Mouse (Mus musculus) common myeloid progenitor, adult 5-6 weeks (primary cell): ENCODE results near the gene Mrpl17. TPM values are rescaled to one million over a fixed set of nuclear protein-coding genes. Genes with fewer than 3 reads are reported as not detected.
"Not testable (repeated sequence)": the region's sequence is repeated elsewhere in the genome, so short reads cannot be mapped to it uniquely, and the experiment has no call there.

Experiments used
- ATAC-seq: replicated peaks from 2 replicates; pipeline ENCODE4 v1.8.0; 2016; ENCODE audit warnings: low read depth, mild to moderate bottlenecking, moderate TSS enrichment, inconsistent platforms; ENCODE audit not compliant: poor library complexity, severe bottlenecking
- total RNA-seq: library from RNA; stranded (forward); fragments of 200-1000, 187-1606 nt; gene quantifications from 2 replicates; pipeline ENCODE4 v1.2.3, GENCODE M21; 2017

Mrpl17 gene
- 27.6 and 53.7 TPM in 2 replicates for total RNA-seq

- peak; percentile 94 for ATAC-seq
Measured at GRCm38 (mm10) chr7:105810877-105811489, at the start of gene Mrpl17. Gene Mrpl17, minus strand, starts transcription at chr7:105811099.

DNA sequence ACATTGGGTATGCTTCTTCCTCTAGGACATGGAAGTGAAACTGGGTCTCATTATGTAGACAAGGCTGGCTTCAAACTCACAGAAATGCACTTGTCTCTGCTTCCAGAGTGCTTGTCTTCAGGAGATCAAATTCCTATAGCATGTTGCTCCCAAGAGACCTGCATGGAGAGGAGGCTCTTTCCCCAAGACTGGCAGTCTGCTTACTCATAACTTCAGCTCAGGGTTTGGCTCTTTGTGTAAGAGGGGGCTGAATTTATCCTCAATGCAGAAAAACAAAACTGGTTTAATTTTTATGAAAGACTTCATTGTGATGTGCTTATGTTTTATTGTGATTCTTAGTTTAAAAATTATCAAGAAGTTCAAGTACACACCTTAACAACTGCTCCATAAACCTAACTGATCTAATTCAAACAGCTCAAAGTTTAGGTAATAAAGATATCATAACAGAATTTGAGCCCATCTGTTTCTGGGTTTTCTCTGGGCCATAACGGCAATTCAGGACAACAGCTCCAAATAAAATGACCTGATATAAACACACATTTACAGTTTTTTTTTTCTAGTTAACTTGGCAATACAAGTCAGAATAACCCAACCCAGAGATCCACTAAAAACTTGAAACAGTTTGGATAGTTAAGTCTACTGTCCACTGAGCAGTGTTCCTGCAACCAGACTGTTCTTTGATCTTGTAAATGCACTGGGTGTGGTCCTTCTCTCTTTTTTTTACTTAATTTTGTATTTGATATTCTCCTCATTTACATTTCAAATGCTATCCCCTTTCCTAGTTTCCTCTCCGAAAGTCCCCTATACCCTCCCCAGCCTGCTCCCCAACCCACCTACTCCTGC, 45.0 kb upstream of the Mrpl17 start:
- ATAC-seq = not testable (repeated sequence)

DNA sequence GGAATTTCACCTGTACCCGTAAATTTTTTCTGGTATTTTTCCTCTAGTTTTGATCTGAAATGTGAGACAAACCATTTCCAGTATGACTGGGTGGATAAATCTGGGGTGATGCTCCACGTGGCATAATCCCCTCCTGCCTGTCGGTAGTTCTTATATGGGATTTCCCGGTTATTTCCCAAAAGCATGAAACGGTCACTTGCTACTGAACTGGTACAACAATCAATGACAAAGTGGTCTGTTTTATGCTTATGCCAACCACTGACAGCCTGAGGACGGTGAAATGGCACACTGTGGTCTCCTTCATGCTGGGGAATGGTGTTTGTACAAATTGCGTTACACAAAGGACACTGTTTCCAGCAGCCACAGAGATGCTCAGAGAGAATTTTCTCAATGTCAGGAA, 13.4 kb upstream of the Mrpl17 start:
- no peak for ATAC-seq

DNA sequence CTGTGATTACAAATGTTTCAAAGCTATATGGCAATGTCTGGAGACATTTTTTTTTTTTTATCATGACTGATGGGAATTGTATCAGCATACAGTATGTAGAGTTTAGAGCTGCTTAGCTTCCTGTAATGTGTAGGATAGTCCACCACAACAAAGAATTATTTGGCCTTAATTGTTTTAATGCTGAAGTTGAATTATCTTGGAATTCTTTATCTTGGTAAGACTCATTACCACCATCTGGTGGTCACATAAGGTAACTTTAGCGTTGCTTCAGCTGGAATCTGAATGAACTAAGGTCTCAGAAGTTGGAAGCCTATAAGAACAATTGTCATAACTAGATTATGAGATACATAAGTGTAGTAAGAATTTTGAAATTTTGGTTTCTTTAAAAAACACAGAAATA, 7.6 kb upstream of the Mrpl17 start:
- peak; percentile 72 for ATAC-seq

DNA sequence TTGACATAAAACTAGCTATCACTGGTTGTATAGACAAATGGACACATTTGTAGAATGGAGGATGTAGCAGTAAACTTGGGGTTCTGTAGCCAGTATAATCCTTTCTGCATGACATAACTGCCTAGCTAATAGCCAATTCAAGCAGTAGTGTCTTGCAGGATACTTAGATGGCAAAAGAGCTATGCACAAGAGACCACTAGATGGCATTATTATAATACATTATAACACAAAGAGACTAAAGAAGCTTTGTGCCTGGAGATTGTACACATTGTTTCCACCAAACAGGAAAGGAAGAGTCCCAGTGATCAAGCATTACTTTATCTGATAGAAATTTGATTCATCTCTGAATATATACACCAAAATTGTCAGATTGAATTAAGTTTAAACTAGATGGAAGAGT, 5.8 kb upstream of the Mrpl17 start:
- peak; percentile 88 for ATAC-seq

DNA sequence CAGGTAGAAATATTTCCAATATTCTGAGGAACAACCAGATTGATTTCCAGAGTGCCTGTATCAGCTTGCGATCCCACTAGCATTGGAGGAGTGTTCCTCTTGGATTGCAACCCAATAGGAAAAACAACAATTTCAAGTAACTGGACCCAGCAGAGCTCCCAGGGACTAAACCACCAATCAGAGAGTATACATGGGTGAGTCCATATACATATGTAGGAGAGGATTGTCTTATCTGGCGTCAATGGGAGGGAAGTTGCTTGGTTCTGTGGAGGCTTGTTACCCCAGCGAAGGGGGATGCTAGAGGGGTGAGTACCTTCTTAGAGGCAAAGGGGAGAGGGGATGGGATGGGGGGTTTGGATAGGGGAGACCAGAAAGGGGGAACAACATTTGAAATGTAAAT, 2.4 kb upstream of the Mrpl17 start:
- ATAC-seq = no peak

GRCm38 (mm10) chr7:105812566-105812965, 1.7 kb upstream of the Mrpl17 start:
- no peak for ATAC-seq

DNA sequence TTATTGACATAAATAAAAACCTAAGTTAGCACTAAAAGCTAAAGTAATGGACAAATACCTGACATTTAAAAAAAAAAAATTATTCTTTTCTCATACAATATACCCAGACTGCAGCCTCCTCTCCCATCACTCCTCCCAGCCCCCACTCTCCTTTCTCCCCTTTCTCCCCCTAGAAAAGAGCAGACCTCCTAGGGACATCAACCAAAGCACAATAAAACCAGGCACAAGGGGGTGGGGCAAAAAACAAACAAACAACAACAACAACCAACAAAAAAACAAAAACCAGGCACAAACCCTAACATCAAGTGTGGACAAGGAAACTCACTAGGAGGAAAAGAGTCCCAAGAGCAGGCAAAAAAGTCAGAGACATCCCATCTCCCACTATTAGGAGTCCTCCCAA, 617 bp upstream of the Mrpl17 start:
- no peak for ATAC-seq

GRCm38 (mm10) chr7:105810280-105810876, 521 bp downstream of the Mrpl17 start:
- ATAC-seq = no peak

DNA sequence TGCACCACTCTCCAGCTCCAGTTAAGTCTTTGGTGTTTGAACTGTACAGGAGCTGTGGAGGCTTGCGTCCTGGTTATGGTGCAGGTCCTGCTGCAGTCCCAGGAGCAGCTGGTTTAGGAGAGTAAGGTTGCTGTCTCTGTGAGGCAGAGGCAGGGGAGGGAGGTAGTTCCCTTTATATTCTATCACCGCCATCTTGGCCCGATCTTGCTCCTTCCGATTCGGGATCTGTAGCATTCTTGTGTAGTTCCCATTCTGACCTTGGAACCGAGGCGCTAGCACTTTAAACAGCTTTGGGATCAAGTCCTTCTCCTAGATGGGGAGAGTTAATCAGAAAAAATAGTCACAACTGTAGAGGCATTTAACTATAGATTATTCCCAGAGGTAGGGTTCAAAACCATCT, 1.1 kb downstream of the Mrpl17 start:
- ATAC-seq = no peak

- no peak for ATAC-seq
Measured at GRCm38 (mm10) chr7:105808385-105808784, 2.5 kb downstream of the Mrpl17 start.

DNA sequence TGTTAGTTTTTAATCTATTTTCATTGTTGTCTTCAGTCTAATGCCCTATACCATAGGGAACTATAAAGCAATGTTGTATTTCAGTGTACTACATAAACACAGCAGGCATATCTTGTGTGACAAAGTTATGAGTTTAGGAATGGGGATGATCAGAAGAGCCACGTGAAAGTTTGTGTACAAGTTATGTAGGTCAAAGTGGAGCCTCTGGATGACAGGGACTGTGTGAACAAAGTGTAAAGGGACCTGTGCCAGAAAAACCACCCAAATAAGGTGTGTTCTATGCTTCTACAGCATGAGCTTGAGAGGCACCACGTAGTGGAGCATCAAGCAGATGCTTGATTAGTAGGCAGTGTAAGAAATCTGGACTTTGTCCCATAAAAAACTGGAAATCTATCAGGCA, 4.2 kb downstream of the Mrpl17 start:
- no peak for ATAC-seq

GRCm38 (mm10) chr7:105806125-105806524, 4.8 kb downstream of the Mrpl17 start:
- ATAC-seq = no peak

GRCm38 (mm10) chr7:105803428-105803827, 7.5 kb downstream of the Mrpl17 start:
- no peak for ATAC-seq

GRCm38 (mm10) chr7:105802771-105803170, 8.1 kb downstream of the Mrpl17 start:
- ATAC-seq = no peak

DNA sequence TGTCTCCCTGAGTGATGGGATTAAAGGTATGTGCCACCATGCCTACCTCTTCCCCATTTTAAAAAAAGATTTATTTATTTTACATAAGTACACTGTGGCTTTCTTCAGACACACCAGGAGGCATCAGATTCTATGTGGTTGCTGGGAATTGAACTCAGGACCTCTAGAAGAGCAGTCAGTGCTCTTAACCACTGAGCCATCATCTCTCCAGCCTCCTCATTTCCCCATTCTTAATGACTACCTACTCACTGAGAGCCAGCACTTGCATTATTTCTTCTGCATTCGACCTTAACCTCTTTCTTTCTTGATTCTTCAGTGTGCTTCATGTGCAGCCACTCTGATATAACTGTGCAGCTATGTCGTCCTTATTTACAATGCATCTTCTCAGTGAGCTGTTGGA, 8.6 kb downstream of the Mrpl17 start:
- no peak for ATAC-seq

DNA sequence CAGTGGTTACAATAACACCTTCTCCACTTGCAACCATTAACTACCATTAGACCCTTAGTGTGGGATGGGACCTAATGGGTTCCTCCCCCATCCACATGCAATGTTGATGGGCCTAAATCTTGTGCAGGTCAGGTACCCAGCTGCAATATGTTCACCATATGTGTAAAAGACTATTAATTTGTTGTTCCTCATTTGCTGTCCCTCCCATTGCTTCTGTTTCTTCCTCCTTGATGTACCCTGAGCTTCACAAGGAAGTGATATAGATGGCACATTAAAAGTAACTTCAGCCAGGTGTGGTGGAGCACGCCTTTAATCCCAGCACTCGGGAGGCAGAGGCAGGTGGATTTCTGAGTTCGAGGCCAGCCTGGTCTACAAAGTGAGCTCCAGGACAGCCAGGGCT, 13.9 kb downstream of the Mrpl17 start:
- ATAC-seq = no peak

GRCm38 (mm10) chr7:105795759-105796366, 15.0 kb downstream of the Mrpl17 start:
- peak; percentile 74 for ATAC-seq

DNA sequence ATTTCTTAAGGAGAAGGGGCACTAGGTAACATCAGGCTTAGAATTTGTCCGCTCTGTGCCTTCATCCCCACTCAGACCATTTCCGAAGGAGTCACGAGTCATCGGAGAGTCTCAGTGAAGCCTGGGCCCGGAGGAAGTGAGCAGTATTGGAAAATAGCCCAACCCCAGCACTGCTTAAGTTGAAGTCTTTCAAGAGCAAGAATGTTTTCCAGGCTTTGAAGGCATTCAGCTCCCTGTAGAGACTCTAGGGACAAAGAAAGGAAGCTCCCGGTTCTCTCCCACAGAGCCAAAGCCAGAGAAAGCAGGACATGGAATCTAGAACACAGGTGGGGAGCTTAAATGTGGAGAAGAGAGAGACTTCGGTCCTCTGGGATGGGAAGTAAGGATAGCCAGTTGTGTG, 17.2 kb downstream of the Mrpl17 start:
- ATAC-seq = no peak

DNA sequence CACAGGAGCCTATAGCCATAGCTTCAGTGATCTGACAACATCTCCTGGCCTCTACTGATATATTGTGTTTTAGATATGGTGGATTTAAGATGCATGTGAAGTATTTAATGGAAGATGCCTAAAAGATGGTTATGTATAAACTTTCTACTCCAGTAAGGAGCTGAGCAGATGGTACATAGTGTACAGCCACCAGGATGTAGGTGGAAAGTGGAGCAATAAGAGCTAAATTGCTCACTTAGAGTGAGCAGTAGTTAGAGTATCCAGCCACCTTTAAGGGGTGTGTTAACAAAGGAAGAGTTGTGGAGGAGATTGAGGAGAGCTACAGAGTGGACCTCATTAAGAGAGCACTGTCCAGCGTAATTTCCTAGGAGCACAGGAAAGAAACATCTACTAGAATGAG, 19.8 kb downstream of the Mrpl17 start:
- ATAC-seq = no peak
